In genomic region chr1:72640658-72641410, GRCm38 (mm10) we compare ENCODE assay signal across 8 mouse cellular contexts. TPM values are rescaled to one million over a fixed set of nuclear protein-coding genes. Genes with fewer than 3 reads are reported as not detected.
DNase-seq lines count a peak whose midpoint lies in the region; ATAC-seq lines count a peak whose summit lies in the region.

No protein-coding gene starts in this region.

- H3K27ac ChIP-seq in heart, embryonic 12.5 days (ENCODE audit: poor library complexity, severe bottlenecking): no peak overlapping the region
- no peak overlapping the region for H3K27ac ChIP-seq in kidney, embryonic 15.5 days
- H3K27ac ChIP-seq in limb, embryonic 13.5 days: no peak overlapping the region
- H3K27ac ChIP-seq in midbrain, embryonic 16.5 days (ENCODE audit: low read length): peak overlapping the region; percentile 41; the same call in 1 of the 2 replicates

- H3K9me3 ChIP-seq in heart, embryonic 12.5 days (replicated peaks): 0 out of 2 replicates have a peak, but pooled peaks cover 3% of the 10 kb centered on the region
- H3K9me3 ChIP-seq in kidney, embryonic 15.5 days (replicated peaks): no peaks in the 10 kb centered on the region
- H3K9me3 ChIP-seq in limb, embryonic 13.5 days: no peaks in the 10 kb centered on the region
- no peaks in the 10 kb centered on the region for H3K9me3 ChIP-seq in midbrain, embryonic 16.5 days (replicated peaks; ENCODE audit: control insufficient read depth, low read length, poor library complexity, severe bottlenecking)

- H3K27me3 ChIP-seq in heart, embryonic 12.5 days (replicated peaks): no peaks in the 10 kb centered on the region
- no peaks in the 10 kb centered on the region for H3K27me3 ChIP-seq in kidney, embryonic 15.5 days
- no peaks in the 10 kb centered on the region for H3K27me3 ChIP-seq in limb, embryonic 13.5 days
- H3K27me3 ChIP-seq in midbrain, embryonic 16.5 days (ENCODE audit: control insufficient read depth, insufficient read depth, low read depth, low read length): no peaks in the 10 kb centered on the region

- no peaks in the 10 kb centered on the region for H3K36me3 ChIP-seq in heart, embryonic 12.5 days
- no peaks in the 10 kb centered on the region for H3K36me3 ChIP-seq in kidney, embryonic 15.5 days
- H3K36me3 ChIP-seq in limb, embryonic 13.5 days: no peaks in the 10 kb centered on the region
- H3K36me3 ChIP-seq in midbrain, embryonic 16.5 days (ENCODE audit: control insufficient read depth, insufficient read depth, low read length): no peaks in the 10 kb centered on the region

- peak; percentile 25; the same call in 1 of the 2 replicates for ATAC-seq in heart, embryonic 12.5 days (ENCODE audit: insufficient number of reproducible peaks, low FRiP score)
- no peak for ATAC-seq in kidney, embryonic 15.5 days (replicated peaks; ENCODE audit: low FRiP score)
- ATAC-seq in limb, embryonic 13.5 days (ENCODE audit: low FRiP score, low read depth): peak; percentile 64; the same call in 1 of the 2 replicates
- ATAC-seq in midbrain, embryonic 16.5 days: peak; percentile 90

- peak overlapping the region; percentile 67 for H3K4me2 ChIP-seq in heart, embryonic 12.5 days
- H3K4me2 ChIP-seq in kidney, embryonic 15.5 days: peak overlapping the region; percentile 63
- peak overlapping the region; percentile 58 for H3K4me2 ChIP-seq in limb, embryonic 13.5 days (replicated peaks)
- H3K4me2 ChIP-seq in midbrain, embryonic 16.5 days (ENCODE audit: low read length): peak overlapping the region; percentile 58

- 33% methylated on average over 49 of the region's 49 CpGs for WGBS in heart, embryonic 12.5 days
- 43% methylated on average over 49 of the region's 49 CpGs for WGBS in kidney, embryonic 15.5 days
- WGBS in limb, embryonic 13.5 days: 39% methylated on average over 49 of the region's 49 CpGs
- 42% methylated on average over 49 of the region's 49 CpGs for WGBS in midbrain, embryonic 16.5 days

- peak; percentile 27 for DNase-seq in ovary, postnatal 36 days (ENCODE audit: low spot score)
- no peak for DNase-seq in ovary, adult 18-20 months (ENCODE audit: low spot score)
- DNase-seq in embryo, embryonic 9.5 days (ENCODE audit: extremely low spot score): peak; percentile 72
- DNase-seq in testis, postnatal 10 days (ENCODE audit: low spot score): peak; percentile 71

- no peak overlapping the region for H3K9ac ChIP-seq in heart, embryonic 12.5 days
- H3K9ac ChIP-seq in kidney, embryonic 15.5 days: no peak overlapping the region
- H3K9ac ChIP-seq in limb, embryonic 13.5 days: no peak overlapping the region
- peak overlapping the region; percentile 36; the same call in 1 of the 2 replicates for H3K9ac ChIP-seq in midbrain, embryonic 16.5 days (ENCODE audit: low read depth, low read length)

- H3K4me3 ChIP-seq in heart, embryonic 12.5 days: peak overlapping the region; percentile 40
- H3K4me3 ChIP-seq in kidney, embryonic 15.5 days (replicated peaks): peak overlapping the region; percentile 33
- H3K4me3 ChIP-seq in limb, embryonic 13.5 days: peak overlapping the region; percentile 29
- peak overlapping the region; percentile 38 for H3K4me3 ChIP-seq in midbrain, embryonic 16.5 days (ENCODE audit: low read depth, low read length)

- no peaks in the 10 kb centered on the region for H3K4me1 ChIP-seq in heart, embryonic 12.5 days (replicated peaks)
- no peaks in the 10 kb centered on the region for H3K4me1 ChIP-seq in kidney, embryonic 15.5 days
- no peaks in the 10 kb centered on the region for H3K4me1 ChIP-seq in limb, embryonic 13.5 days
- H3K4me1 ChIP-seq in midbrain, embryonic 16.5 days (ENCODE audit: control insufficient read depth, insufficient read depth, low read length): no peaks in the 10 kb centered on the region

RNA-seq across cellular contexts. Expression of gene Smarcal1, which starts 57.8 kb away (rescaled TPM):
- polyA plus RNA-seq in heart, embryonic 12.5 days (2016; fragmentation: Nextera tagmentation; extraction: Ambion mirVana): 18.5 and 18.7 TPM in 2 replicates
- 22.9 and 24.2 TPM in 2 replicates for polyA plus RNA-seq in kidney, embryonic 15.5 days (2015; fragmentation: Nextera tagmentation; extraction: Ambion mirVana)
- 24.9 and 26.7 TPM in 2 replicates for polyA plus RNA-seq in limb, embryonic 13.5 days (2015; fragmentation: Nextera tagmentation; extraction: Ambion mirVana)
- polyA plus RNA-seq in midbrain, embryonic 16.5 days (2015; fragmentation: Nextera tagmentation; extraction: Ambion mirVana): 30.5 and 31.2 TPM in 2 replicates

RNA-seq across cellular contexts. Expression of gene Ankar, which starts 59.5 kb away (rescaled TPM):
- polyA plus RNA-seq in heart, embryonic 12.5 days (2016; fragmentation: Nextera tagmentation; extraction: Ambion mirVana): not detected in 2 replicates
- polyA plus RNA-seq in kidney, embryonic 15.5 days (2015; fragmentation: Nextera tagmentation; extraction: Ambion mirVana): not detected in 2 replicates
- not detected in 2 replicates for polyA plus RNA-seq in limb, embryonic 13.5 days (2015; fragmentation: Nextera tagmentation; extraction: Ambion mirVana)
- 0.05 TPM in 1 of 2 replicates, not detected in the other for polyA plus RNA-seq in midbrain, embryonic 16.5 days (2015; fragmentation: Nextera tagmentation; extraction: Ambion mirVana)
